Mouse (Mus musculus) gastrocnemius, adult 8-10 months (tissue): Measurements from ENCODE around the gene Rassf1. TPM values are rescaled to one million over a fixed set of nuclear protein-coding genes. Genes with fewer than 3 reads are reported as not detected.
A peak's percentile ranks its signal among the peaks of the same experiment; 100 is the strongest.
"Not testable (repeated sequence)": the region's sequence is repeated elsewhere in the genome, so short reads cannot be mapped to it uniquely, and the experiment has no call there.

Experiments used
- DNase-seq, 2 experiments: peaks; one replicate each; pipeline ENCODE4 v3.0.0; 2022; ENCODE audit warnings: low spot score in 2 of 2
- total RNA-seq, 4 experiments: library from RNA; stranded (reverse); gene quantifications; 2 replicates each; pipeline ENCODE4 v1.2.4; 2022

Gene Rassf1
- total RNA-seq, 4 experiments from 2014 or later = 9.3 to 14.4 (median 11.9) TPM

DNA sequence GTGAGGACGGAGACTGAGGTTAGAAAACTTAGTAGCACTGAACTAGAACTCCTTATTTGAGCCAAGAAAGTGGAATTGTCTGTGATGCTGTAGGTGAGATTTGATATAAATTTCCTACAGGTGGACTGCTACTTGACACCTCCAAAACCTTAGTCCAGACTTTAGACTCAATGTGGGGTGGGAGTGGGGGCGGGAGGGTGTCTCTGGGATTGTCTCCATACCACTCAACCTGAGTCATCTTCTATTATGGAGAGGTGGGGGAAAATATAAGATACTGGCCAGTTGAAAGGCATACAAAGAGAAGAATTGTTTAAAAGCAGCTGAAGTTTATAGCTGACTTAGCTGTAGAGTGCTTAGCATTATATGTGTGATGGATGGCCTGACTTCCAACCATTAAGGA is 4.3 kb downstream of the Rassf1 start:
- DNase-seq = no peak

DNA sequence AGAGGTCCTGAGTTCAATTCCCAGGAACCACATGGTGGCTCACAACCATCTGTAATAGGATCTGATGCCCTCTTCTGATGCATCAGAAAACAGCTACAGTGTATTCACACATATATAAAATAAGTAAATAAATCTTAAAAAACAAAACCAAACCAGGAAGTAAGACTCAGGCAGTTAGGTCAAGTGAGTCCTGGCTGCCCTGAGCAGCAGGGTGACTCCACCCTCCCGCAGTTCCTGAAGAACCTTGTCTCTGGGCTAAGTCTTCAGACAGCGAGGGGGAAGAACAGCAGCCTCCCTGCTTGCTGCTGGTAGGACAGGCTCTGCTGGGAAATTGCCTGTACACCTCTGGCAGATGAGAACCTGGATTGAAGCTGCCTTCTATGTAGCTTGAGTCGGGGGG is 5.0 kb downstream of the Rassf1 start:
- no peak for DNase-seq

DNA sequence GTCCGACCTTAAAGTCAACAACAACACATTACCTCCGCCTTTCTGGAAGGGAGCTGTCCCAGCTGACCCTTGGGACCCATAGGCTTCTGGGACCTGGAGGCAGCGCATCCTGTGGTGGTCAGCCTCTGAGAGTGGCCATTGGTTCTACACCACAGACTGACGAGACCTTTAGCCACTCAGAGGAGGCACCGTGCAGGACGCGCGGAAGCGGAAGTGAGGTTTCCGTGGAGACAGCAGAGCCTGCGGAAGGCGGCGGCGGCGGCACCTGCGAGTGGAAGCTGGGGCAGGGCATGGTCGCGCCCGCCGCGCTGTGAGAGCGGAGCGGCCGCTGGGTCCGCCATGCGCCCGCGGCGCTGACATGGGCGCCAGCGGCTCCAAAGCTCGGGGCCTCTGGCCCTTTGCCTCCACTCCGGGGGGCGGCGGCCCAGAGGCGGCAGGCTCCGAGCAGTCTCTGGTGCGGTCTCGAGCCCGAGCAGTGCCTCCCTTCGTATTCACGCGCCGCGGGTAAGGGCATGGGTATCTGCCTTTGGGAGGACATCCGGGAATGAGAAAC is 11.8 kb downstream of the Rassf1 start, which contains the start of gene Tusc2:
Gene Tusc2 (plus strand): TSS at position 227 of the 553 bp plus-strand sequence.
- DNase-seq = peak; percentile 91

DNA sequence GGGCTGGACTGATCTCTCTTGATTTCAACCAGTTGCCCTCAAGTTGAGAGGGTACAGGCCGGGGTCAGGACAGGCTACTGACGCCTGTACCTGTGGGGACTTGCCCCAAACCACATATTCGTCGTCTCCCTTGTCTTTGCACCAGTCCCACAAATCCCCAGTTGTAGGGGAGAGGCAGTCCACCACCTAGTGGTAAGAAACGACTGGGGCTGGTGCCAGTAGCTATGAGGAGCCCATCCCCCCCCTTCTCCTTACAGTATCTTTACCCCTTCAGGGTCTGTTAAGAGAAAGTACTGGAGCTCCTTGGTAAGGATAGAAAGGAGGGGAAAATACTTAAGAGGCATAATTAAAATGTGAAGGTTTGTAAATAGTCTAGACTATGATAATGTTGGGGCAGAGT is 14.2 kb downstream of the Rassf1 start:
- DNase-seq = not testable (repeated sequence)

DNA sequence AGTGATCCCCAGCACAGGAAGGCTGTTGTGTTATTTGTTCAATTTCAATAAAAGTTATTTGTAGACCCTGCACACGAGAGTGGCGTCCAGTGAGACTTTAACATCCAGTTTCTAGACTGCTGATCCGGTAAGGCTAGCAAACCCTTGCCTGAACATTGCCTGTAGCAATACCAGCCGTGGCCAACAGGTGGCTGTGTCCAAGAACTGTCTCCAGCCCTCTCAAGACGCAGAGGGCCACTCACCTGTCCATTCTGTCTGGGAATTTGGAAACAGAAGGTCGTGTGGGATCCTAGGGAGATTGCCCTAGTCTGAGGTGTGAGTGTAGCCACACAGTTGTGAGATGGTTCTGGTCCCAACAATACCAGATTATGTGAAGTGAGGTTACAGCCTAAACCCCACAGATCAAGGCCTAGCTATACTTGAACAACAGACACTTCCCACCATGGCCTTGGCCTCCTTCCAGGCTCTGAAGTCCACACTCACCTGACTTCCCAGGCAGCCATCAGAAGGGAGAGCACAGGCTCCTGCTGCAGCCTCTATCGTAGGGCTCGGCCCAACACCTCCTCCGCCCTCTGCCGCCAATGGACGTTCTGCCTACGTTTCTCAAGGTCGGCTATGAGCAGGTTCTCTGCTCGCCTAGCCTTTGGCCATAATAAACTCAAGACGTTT is 14.8 kb downstream of the Rassf1 start:
- DNase-seq = peak; percentile 68 to 70

DNA sequence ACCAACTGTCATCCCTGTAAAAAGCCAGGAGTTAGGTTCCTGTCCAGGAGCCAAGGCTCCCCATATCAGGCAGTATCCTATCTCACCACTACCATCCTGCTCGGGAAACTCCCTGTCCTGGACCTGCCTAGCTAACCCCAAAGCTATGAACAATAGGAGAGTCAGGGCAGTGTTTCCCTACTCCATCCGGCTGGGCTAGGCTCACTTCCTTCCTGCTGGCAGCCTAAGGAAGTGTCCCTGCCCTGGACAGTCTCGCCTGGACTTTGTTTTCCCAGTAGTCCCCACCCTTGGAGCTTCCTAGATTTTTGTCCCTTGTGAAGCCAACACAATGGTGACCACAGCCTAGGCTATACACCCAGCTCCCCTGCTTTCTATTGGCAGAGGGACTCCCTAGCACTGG is 15.5 kb downstream of the Rassf1 start:
- DNase-seq = no peak

DNA sequence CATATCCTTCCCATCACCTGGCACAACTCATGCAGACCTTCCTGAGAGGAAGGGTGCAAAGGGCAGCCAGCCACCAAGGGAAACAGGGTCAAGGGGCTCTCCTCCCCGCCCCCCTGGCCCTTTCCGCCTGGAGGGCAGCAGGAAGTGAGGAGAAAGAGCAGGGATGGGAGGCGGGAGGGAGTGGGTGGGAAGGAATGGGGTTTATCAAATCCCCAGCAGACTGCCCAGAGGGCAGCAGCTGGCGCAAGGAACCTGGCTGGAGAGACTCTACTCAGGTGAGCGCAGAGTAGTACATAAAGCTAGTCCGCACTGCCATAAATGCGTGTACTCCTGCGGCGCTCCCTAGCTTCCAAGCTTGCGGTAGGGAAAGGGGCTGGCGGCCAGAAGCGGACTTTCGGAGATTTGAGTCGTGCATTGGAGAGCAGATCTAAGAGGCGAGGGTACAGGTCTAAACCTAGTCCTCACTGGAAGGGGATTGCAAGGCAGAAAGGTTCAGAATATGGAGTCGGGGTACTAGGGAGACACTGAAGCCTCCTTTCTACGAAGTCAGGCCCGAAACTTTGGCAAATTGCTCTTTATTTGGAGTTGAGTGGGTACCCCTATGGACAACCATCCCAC is 16.5 kb downstream of the Rassf1 start, which contains the start of gene Hyal2:
Gene Hyal2 (plus strand): TSS at position 244 of the 618 bp plus-strand sequence.
- no peak for DNase-seq

DNA sequence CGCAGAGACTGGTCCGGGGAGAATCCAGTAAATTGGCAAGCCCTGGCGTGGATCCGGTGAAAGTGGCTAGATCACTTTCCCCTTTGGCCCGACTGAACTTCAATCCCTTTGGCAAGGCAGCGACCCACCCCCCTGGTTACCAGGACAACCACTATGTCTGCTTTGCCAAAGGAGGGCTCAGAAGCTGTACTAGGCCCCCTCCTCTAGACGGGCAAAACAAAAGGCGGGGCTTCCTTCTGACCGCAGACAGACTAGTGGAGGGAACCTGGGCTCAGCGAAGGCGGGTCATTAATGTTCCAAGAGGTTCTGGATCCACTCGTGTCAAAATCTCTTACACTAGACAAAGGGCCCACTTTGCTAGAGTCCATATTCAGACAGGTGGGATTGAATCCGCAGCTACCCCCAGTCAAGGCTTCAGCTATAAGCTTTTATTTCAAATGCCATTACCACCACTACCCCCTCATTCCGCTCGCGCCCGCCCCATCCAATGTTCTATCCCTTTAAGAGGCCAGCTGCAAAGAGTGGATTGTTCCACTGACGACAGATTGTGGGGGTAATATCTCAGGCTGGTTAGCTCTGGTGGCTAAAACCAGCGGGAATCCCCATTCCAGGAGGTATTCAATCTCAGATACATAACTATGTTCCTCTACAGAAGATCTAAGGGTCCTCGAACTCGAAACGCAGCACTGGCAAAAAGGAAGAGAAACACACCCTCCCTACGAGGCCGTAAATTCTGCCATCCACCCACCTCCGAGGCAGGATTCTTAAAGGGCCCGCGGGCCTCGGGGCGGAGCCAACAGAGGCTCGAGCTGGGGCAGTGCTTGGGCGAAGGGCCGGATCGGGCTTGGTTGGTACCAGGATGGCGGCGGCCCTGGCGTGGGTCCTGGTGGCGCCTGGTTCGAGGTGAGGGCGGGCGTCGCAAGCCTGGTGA is 17.2 kb downstream of the Rassf1 start:
- DNase-seq = peak; percentile 78 to 86

DNA sequence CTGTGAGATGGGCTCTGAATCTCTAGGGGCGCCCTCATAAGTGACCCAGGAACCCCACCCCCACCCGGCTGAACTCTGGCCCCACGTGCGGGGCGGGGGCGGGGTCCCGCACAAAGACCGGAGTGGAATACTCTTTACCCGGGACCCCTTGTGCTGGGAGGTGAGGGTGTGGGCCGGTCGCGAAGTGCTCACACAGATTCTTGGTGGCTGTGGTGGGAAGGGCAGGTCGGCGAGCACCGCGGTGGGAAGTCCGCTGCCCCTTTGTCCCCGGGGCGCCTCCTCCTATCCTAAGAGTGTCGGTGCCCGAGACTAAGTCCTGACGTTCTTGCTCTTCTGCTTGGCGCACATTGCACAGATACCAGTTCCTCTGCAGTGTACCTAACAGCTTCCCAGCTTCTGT is 17.9 kb downstream of the Rassf1 start:
- no peak for DNase-seq

DNA sequence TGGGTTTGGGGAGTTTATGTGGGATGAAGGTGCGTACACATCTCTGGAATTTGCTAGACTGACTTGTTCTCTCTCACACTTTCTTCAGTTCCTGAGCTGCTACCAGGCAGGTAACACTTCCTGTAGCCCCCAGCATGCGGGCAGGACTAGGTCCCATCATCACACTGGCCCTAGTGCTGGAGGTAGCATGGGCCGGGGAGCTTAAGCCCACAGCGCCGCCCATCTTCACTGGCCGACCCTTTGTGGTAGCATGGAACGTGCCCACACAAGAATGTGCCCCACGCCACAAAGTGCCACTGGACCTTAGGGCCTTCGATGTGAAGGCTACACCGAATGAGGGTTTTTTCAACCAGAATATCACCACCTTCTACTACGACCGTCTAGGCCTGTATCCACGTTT is 18.7 kb downstream of the Rassf1 start:
- DNase-seq = no peak

DNA sequence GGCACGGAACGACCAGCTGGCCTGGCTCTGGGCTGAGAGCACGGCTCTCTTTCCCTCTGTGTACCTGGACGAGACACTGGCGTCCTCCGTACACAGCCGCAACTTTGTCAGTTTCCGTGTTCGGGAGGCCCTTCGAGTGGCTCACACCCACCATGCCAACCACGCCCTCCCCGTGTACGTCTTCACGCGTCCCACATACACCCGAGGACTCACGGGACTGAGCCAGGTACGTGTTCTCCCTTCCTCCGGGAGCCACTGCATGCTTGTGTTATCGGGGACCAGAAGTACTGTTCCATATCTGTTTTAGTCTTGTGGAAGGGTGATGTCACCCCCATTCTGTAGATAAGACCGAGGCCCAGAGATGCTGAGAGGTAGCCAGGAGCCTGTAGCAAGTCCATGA is 19.5 kb downstream of the Rassf1 start:
- no peak for DNase-seq

DNA sequence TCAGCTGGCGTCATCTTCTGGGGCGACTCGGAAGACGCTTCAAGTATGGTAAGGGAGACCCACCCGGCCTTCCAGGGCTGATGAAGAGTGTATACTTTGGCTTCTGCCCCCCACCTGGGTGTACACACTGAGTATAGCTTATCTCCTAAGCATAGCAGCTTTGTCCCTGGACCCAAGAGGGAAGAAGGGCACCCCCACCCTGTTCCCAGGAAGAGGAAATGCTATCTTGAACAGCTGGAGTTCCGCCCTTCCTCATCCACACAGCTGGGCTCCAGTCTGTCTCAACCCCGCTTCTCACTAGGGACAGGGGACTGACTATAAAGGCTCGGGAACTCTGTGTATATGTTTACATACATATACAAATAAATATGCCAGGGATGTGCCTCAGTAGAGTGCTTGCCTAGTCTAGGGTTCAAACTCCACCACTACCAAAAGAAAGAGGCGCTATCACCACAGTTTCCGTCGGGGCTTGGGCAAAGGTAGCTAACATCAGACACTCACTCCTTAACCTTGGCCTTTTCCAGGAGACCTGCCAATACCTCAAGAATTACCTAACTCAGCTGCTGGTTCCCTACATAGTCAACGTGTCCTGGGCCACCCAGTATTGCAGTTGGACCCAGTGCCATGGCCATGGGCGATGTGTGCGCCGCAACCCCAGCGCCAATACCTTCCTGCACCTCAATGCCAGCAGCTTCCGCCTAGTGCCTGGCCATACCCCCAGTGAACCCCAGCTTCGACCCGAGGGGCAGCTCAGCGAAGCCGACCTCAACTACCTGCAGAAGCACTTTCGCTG is 20.4 kb downstream of the Rassf1 start:
- DNase-seq = no peak

DNA sequence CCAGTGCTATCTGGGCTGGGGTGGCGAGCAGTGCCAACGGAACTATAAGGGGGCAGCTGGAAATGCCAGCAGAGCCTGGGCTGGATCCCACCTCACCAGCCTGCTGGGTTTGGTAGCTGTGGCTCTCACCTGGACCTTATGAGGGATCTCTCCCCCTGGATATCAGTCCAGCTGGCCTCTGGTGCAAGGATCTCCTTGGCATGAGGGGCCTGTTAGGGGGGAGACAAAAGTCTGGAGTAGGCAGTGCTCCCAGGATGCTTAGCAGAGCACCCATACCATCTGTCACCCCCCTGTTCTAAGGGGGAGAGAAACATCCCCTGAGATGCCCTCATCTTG is 20.9 kb downstream of the Rassf1 start:
- no peak for DNase-seq

DNA sequence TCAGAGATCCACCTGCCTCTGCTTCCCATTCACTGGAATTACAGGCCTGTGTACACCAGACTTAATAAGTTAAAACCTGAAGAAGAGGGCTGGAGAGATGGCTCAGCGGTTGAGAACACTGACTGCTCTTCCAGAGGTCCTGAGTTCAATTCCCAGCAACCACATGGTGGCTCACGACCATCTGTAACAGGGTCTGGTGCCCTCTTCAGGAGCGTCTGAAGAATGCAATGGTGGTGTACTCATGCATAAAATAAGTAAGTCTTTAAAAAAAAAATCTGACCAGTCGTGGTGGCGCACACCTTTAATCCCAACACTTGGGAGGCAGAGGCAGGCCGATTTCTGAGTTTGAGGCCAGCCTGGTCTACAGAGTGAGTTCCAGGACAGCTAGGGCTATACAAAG is 22.4 kb downstream of the Rassf1 start:
- not testable (repeated sequence) for DNase-seq

DNA sequence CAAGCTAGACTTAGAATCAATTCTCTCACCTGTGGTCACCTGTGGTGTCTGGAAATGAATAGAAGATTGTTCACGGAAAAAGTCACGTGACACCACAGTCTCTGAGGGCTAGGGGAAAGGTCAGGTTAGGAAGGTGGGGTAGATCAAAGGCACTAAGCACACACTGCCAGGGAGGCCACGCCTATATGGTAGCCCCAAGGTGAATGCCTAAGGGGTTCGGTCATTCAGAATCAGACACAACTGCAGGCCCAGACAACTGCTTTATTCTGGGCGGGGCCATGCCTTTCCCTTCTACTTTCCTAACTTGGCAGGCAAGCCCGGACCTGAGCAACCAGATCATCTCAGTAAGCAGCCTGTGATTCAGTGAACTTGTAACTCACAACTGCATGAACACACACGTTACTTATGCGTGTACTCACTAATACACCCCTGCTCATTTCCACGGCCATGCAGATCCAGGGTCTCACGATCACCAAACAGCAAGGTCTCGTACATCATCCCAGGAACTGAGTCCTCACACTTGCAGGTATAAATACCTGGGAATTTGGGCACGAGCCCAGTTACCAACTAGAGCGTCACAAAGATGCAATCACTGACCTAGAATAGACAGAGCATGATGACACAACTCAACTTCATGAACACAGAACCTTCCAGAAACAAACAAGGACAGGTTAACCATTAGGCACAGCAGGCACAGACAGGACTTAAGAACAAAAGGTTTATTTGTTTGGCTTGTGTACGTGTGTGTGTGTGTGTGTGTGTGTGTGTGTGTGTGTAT is 24.4 kb downstream of the Rassf1 start:
- DNase-seq = no peak

DNA sequence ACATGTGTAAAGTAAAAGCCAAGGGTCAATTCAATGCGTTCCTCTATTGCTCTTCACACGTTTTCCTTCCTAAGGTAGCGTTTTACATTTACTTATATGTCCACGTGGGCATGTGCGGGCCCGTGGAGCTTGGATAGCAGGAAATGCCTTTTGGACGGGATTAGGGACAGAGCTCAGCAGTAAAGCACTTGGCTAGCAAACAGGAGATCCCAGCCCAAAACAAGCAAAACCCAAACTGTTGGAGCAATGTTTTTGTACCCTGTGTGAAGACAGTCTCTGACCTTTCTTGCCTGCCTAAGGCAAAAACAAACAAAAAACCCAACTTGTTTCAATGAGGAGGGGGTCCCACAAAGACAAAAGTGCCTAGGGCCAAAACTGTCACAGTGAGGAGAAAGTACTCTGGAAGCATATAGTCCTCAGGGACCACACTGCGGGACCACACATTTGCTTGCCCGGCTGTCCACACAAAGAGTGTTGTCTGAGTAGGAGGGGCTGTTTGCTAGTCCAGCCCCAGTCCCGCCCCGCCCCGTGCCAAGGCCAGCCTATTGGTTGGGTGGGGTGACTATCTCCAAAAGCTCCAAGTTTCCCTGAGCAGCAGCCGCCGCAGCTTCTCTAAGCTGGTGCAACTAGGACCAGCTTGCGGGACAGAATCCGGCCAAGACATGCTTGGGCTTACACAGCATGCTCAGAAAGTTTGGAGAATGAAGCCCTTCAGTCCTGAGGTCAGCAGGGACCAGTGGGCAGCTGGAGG is 25.2 kb downstream of the Rassf1 start, which contains the start of gene Hyal1:
Gene Hyal1 (plus strand): TSS at position 571 of the 751 bp plus-strand sequence.
- peak; percentile 76 to 78 for DNase-seq

DNA sequence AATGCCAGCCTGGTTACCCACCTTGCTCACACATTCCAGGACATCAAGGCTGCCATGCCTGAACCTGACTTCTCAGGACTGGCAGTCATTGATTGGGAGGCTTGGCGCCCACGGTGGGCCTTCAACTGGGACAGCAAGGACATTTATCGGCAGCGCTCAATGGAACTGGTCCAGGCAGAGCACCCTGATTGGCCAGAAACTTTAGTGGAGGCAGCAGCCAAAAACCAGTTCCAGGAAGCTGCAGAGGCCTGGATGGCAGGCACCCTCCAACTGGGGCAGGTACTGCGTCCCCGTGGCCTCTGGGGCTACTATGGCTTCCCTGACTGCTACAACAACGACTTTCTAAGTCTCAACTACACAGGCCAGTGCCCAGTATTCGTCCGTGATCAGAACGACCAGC is 26.5 kb downstream of the Rassf1 start:
- DNase-seq = no peak

DNA sequence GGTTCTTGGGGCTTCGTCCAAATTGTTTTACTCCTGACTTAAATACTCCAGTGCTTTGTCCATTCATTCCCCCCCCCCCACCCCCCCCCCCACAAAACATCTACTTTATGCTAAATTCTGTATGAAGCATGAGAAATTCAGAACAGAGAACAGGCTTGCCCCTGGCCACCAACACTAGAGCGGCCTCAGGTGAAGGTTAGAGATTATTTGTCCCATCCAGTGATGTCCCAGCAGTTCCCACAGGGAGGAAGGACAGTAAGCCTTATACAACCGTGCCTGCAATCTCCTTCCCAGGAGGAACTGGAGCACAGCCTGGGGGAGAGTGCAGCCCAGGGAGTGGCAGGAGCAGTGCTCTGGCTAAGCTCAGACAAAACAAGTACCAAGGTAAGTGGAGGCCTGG is 27.2 kb downstream of the Rassf1 start, which contains the start of gene Naa80:
Gene Naa80 (plus strand): TSS at position 301 of the 400 bp plus-strand sequence.
- no peak for DNase-seq
